Mouse (Mus musculus) ES-E14 (cell line): ENCODE measurements around the gene Zfp91.
"Not testable (repeated sequence)": the region's sequence is repeated elsewhere in the genome, so short reads cannot be mapped to it uniquely, and the experiment has no call there.

Experiments used
- HCFC1 ChIP-seq: IDR thresholded peaks from 2 replicates; pipeline ENCODE4 v1.6.1; 2012; ENCODE audit warnings: low read length, inconsistent platforms, borderline replicate concordance; ENCODE audit not compliant: insufficient read depth
- MAFK ChIP-seq: IDR thresholded peaks from 2 replicates; pipeline ENCODE4 v1.6.1; 2014; ENCODE audit warnings: mild to moderate bottlenecking, low read depth, low read length, inconsistent platforms; ENCODE audit not compliant: insufficient read depth
- ZC3H11A ChIP-seq: IDR thresholded peaks from 2 replicates; pipeline ENCODE4 v1.6.1; 2012; ENCODE audit warnings: low read depth, mild to moderate bottlenecking, inconsistent platforms, low read length, borderline replicate concordance
- ZNF384 ChIP-seq: IDR thresholded peaks from 2 replicates; pipeline ENCODE4 v1.6.1; 2012; ENCODE audit warnings: low read depth, low read length, inconsistent platforms

DNA sequence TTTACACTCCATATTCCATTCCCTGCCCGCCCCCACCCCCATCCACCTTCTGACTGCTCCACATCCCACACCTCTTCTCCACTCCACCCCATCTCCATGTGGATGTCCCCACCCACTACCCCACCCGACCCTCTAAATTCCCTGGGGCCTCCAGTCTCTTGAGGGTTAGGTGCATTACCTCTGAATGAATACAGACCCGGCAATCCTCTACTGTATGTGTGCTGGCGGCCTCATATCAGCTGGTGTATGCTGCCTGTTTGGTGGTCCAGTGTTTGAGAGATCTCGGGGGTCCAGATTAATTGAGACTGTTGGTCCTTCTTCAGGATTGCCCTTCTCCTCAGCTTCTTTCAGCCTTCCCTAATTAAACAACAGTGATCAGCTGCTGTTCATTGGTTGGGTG, 75.0 kb downstream of the Zfp91 start:
- TF ChIP-seq ZNF384, ZC3H11A, MAFK, HCFC1: not testable (repeated sequence)
